Mouse (Mus musculus) brain, embryonic 14.5 days (tissue): ENCODE measurements around the gene Nrd1.

Source experiments
- CTCF ChIP-seq: fragments of 200-500 bp; IDR thresholded peaks from 2 replicates; pipeline ENCODE4 v1.5.1; 2012; ENCODE audit warnings: inconsistent platforms, mild to moderate bottlenecking, moderate library complexity, borderline replicate concordance; ENCODE audit not compliant: insufficient read depth, insufficient read length; ENCODE audit errors: extremely low read depth
- POLR2A ChIP-seq: fragments of 200-500 bp; IDR thresholded peaks from 2 replicates; pipeline ENCODE4 v1.6.1; 2012; ENCODE audit warnings: mild to moderate bottlenecking, inconsistent platforms, borderline replicate concordance; ENCODE audit not compliant: poor library complexity, insufficient read depth, insufficient read length, severe bottlenecking; ENCODE audit errors: extremely low read depth

DNA sequence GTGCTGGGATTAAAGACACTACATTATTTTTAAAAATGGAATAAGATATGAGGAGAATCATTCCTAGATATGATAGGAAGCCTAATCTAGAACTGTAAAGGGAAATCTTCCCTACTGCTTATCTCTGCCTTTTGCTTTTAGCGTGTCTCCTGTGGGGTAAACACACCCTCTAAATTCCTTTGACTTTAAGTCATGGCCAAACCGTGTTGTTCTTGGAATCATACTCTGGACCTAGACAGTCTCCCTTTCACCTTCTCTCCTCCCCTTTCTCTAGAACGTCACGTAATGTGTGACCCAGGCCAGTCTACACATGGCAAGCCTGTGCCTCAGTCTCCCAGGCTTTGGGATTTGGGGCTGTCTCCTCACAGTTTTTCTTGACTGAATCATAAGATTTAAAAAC is 47.8 kb downstream of the Nrd1 start:
- TF ChIP-seq CTCF: no peak
- no peak for TF ChIP-seq POLR2A
